Mouse (Mus musculus) liver, embryonic 12.5 days (tissue): Measurements from ENCODE around the gene Akap8. TPM values are rescaled to one million over a fixed set of nuclear protein-coding genes. Genes with fewer than 3 reads are reported as not detected.

Experiments
- ATAC-seq: fragments of 200-750 bp; cut with Nextera tagmentation; 2 replicates; pipeline ENCODE4 v1.8.0; 2017; ENCODE audit warnings: moderate number of reproducible peaks, mild to moderate bottlenecking, moderate library complexity
- H3K27ac ChIP-seq: fragments of 300-500 bp; sonication (generic); 2 replicates; pipeline ENCODE4 v1.5.1; 2016; ENCODE audit warnings: mild to moderate bottlenecking
- H3K27me3 ChIP-seq: fragments of 300-500 bp; sonication (generic); replicated peaks from 2 replicates; pipeline ENCODE4 v1.6.1; 2016; ENCODE audit warnings: mild to moderate bottlenecking, moderate library complexity
- H3K36me3 ChIP-seq: fragments of 300-500 bp; sonication (generic); 2 replicates; pipeline ENCODE4 v1.6.1; 2016; ENCODE audit warnings: mild to moderate bottlenecking, moderate library complexity
- H3K4me1 ChIP-seq: fragments of 300-500 bp; sonication (generic); 2 replicates; pipeline ENCODE4 v1.6.1; 2016
- H3K4me2 ChIP-seq: fragments of 300-500 bp; sonication (generic); 2 replicates; pipeline ENCODE4 v1.6.1; 2016; ENCODE audit warnings: mild to moderate bottlenecking, moderate library complexity
- H3K4me3 ChIP-seq: fragments of 300-500 bp; sonication (generic); 2 replicates; pipeline ENCODE4 v1.5.1; 2016; ENCODE audit warnings: mild to moderate bottlenecking, moderate library complexity
- H3K9ac ChIP-seq: fragments of 300-500 bp; sonication (generic); 2 replicates; pipeline ENCODE4 v1.6.1; 2016; ENCODE audit warnings: mild to moderate bottlenecking, moderate library complexity
- H3K9me3 ChIP-seq: fragments of 300-500 bp; sonication (generic); replicated peaks from 2 replicates; pipeline ENCODE4 v1.6.1; 2016; ENCODE audit warnings: mild to moderate bottlenecking, moderate library complexity
- WGBS: fragments of 180-500 bp; shearing (Covaris S2); methylation state at CpG from one replicate; pipeline ENCODE4 v1.1.7; 2016; ENCODE audit not compliant: insufficient replicate concordance; 5-methylcytosine and 5-hydroxymethylcytosine counted together
- polyA plus RNA-seq: library from polyadenylated mRNA; unstranded; fragments of >200 nt; fragmentation: Nextera tagmentation; extraction: Ambion mirVana; gene quantifications from 2 replicates; pipeline ENCODE4 v1.2.1, GENCODE M21; 2016

Akap8 gene
- polyA plus RNA-seq, 1 experiment from 2014 or later: 73.5 TPM

- Histone ChIP-seq H3K27ac (peak overlapping the region; percentile 52), H3K4me3 (no peak overlapping the region), H3K36me3 (peaks cover 9% of the 10 kb centered on the region; the same call in 1 of the 2 replicates), H3K4me1 (peaks cover 59% of the 10 kb centered on the region), H3K9me3 (no peaks in the 10 kb centered on the region), H3K4me2 (peak overlapping the region; percentile 55), H3K9ac (peak overlapping the region; percentile 54), H3K27me3 (no peaks in the 10 kb centered on the region)
- peak; percentile 31; the same call in 1 of the 2 replicates for ATAC-seq
- WGBS: 47% methylated on average over 2 of the region's 2 CpGs
These were observed 63.6 kb downstream of the Akap8 start for GRCm38 (mm10) chr17:32257452-32257851.

GRCm38 (mm10) chr17:32256896-32257295, 64.1 kb downstream of the Akap8 start:
- 70% methylated on average over 2 of the region's 2 CpGs for WGBS
- H3K36me3 ChIP-seq: peaks cover 9% of the 10 kb centered on the region; the same call in 1 of the 2 replicates
- no peak overlapping the region for H3K4me2 ChIP-seq
- H3K4me3 ChIP-seq: no peak overlapping the region
- peaks cover 58% of the 10 kb centered on the region for H3K4me1 ChIP-seq
- no peak overlapping the region for H3K27ac ChIP-seq
- no peaks in the 10 kb centered on the region for H3K9me3 ChIP-seq
- no peak for ATAC-seq
- no peak overlapping the region for H3K9ac ChIP-seq
- H3K27me3 ChIP-seq: no peaks in the 10 kb centered on the region

Other genes starting within 250 kb of the Akap8 start
- gene Notch3, start 154.4 kb downstream of the Akap8 start, polyA plus RNA-seq: 1.7 and 2.3 TPM in 2 replicates
- gene Ephx3, start 131.7 kb downstream of the Akap8 start, polyA plus RNA-seq: 0.10 and 0.13 TPM in 2 replicates
- gene Brd4, start 36.5 kb downstream of the Akap8 start, polyA plus RNA-seq: 55.1 and 56.5 TPM in 2 replicates
- gene Akap8l, start 29.4 kb upstream of the Akap8 start, polyA plus RNA-seq: 49.7 and 50.1 TPM in 2 replicates
- gene Wiz, start 68.2 kb upstream of the Akap8 start, polyA plus RNA-seq: 13.3 and 14.8 TPM in 2 replicates
- gene Rasal3, start 82.3 kb upstream of the Akap8 start, polyA plus RNA-seq: 7.2 and 8.1 TPM in 2 replicates
- 1.6 and 1.8 TPM in 2 replicates for gene Pglyrp2, start 102.9 kb upstream of the Akap8 start, polyA plus RNA-seq
- 0.32 and 0.50 TPM in 2 replicates for gene Cyp4f39, start 131.5 kb upstream of the Akap8 start, polyA plus RNA-seq
- 0.91 and 0.96 TPM in 2 replicates for gene Cyp4f17, start 184.8 kb upstream of the Akap8 start, polyA plus RNA-seq
- 5.2 and 5.6 TPM in 2 replicates for gene Cyp4f16, start 215.3 kb upstream of the Akap8 start, polyA plus RNA-seq